Mouse (Mus musculus) adrenal gland, adult (tissue): Measurements from ENCODE around the gene Pilra.
"Not testable (repeated sequence)": the region's sequence is repeated elsewhere in the genome, so short reads cannot be mapped to it uniquely, and the experiment has no call there.

Experiments used
- DNase-seq, 2 experiments: peaks; one replicate each; pipeline ENCODE4 v3.0.0; 2022 to 2023; ENCODE audit warnings: low spot score in 1 of 2; ENCODE audit not compliant: inconsistent age in 2 of 2

The Pilra gene

DNA sequence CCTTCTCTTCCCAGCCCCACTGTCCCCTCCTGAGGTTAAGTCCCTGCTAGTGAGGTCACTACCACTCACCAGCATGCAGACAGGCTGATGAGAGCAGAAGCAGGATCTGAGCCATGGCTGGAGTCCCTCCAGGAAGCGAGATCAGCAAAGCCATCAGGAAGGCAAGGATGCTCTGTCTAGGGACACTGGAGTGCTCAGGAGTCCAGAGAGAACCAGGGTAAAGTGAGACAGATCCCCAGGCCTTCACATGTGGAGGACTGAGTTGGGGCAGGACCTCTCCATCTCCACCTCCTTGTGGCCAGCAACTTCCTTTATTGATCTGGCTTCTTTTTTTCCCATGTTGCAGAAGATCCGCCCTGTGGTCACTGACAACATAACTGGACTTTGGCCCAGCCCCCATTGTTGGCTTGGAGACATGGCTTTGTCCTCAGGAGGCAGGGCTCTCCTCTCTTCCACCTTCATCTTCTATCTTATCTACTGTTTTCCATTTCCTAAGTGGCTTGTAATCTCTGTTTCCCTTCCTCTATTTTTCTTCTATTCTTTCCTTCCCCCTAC is at the start of gene Pilra:
TSS of gene Pilra (minus strand) at position 316 of the 555 bp plus-strand sequence.
- DNase-seq = peak in 1 of 2 experiments; percentile 38

DNA sequence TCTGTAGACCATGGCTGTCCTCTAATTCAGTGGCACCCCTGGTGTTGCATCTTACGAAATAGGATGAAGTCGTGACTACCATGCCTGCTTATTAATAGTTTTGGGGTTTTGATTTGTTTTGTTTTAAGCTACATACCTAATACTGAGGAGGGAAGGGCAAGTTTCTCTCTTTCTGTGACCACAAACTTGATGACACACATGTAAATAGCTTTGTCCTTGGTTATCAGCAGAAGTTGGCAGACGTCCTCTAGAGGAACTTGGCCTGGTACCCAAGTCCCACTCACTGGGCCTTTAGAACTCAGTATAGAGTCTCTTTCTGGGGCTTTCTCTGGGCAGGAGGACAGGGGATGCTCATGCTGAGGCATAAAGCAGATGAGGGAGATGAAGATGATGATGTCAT is 47.3 kb upstream of the Pilra start:
- DNase-seq = peak; percentile 40 to 62

DNA sequence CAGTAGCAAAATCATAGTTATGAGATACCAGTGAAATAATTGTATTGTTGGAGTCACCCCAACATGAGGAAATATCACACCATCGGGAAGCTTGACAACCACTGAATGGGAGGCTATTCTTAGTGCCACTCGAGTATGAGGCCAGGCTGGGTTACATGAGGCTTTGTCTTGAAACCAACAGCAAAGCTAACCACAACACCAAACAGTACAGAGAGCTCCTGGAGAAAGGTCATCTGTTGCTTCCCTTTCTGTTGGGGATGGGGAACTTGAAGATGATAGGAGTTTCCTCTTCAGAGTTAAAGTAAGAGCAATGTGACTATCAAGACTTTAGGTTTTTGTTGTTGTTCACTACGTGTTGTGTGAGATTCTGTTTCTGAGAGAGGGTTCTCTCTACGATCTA is 46.8 kb upstream of the Pilra start:
- no peak for DNase-seq

DNA sequence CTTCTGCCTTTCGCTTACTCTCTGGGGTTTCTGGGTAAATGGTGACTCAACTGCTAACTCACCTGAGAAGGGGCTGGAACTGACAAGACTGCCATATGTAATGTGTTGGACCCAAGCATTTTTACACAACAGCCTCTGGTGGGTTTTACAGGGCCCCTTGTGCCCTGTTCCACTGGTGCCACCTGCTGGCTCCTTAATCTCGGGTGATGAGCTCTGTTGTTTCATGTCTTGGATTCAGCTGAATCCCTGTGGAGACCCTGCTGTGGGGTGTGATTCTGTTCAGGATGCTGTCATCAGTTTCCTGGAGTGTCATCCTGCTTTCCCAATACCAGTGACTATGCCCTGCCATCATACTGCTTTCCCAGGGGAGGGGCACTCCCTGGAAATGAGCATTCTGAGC is 41.8 kb upstream of the Pilra start:
- DNase-seq = peak; percentile 37 to 71

DNA sequence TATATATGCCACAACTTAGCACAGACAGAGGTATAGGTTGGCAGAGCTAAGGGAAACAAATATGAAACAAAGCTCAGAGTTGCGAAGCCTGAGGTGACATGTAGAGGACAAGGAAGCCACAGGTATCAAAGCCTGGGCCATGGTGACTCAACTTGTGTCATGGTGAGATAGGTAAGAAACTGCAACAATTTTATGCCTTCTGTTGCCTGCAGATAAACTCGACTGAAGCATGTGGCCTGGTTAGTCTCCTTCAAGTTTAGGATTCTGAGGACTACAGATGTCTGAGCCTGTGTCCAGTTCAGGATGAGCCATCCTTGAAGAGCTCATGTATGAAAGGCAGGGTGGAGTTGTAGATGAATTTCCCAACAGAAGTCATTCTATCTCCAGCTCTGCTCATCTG is 39.0 kb upstream of the Pilra start:
- DNase-seq = no peak

DNA sequence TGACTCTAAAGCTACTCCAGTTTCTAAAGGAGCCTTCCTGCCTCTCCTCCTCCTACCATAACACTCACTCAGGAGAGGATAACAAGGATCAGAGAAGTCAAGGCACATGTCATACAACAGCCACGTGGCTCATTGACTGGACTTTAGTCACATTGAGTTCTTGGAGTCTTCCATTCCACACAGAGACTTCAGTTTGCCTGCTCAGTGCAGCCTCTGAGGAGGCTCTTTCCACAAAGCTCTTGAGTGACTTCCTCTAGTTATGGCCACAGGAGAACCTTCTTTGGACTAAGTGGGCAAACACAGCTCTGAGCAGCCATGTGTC is 36.3 kb upstream of the Pilra start:
- not testable (repeated sequence) for DNase-seq

DNA sequence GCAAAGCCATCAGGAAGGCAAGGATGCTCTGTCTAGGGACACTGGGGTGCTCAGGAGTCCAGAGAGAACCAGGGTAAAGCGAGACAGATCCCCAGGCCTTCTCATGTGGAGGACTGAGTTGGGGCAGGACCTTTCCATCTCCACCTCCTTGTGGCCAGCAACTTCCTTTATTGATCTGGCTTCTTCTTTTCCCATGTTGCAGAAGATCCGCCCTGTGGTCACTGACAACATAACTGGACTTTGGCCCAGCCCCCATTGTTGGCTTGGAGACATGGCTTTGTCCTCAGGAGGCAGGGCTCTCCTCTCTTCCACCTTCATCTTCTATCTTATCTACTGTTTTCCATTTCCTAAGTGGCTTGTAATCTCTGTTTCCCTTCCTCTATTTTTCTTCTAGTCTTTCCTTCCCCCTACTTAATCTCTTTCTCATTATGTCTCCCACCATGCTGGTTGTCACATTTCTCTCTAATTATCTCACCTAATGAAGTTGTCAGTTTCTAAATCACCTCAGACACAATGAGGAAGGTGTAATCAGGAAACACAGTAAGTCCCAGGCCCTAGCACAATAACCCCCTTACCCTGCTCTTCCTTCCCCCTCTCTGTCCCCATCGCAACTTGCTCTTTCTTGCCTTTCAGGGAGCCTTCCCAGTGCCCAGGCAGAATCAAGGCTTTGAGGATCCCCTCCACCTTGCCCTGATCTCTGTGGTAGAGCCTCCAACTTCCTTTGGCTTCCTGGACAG is 35.7 kb upstream of the Pilra start, which contains the start of gene Pilrb2:
TSS of gene Pilrb2 (minus strand) at position 172 of the 737 bp plus-strand sequence.
- DNase-seq = not testable (repeated sequence)

DNA sequence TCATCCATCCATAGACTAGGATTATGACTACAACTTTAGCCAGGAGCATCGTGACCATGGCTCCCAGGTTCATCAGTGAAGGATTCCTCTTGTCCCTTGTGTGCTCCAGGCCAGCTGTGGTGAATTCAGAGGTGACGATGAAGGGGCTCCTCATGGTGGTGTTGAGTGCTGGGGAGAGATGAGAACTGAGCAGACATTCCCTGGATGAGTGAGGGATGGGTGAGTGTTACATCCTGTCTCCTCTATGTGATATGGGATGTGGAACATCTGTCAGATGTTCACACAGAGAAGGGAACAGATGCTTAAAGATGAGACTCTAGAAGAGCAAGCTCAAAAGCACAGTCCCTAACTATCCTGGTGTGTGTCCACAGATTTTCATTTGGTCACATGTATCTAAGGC is 32.5 kb upstream of the Pilra start:
- not testable (repeated sequence) for DNase-seq

DNA sequence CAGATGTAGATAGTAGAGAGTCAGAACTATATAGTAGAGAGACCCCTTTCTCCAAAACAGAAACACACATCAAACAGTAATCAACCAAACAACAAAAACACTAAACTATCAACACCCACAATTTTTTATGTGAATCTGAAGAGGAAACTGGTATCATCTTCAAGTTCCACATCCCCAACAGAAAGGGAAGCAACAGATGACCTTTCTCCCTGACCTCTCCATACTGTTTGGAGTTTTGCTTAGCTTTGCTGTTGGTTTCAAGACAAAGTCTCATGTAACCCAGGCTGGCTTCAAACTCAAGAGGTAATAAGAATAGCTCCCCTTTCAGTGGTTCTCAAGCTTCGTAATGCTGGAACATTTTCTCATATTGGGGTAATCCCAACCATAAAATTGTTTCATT is 27.9 kb upstream of the Pilra start:
- DNase-seq = peak in 1 of 2 experiments; percentile 12

DNA sequence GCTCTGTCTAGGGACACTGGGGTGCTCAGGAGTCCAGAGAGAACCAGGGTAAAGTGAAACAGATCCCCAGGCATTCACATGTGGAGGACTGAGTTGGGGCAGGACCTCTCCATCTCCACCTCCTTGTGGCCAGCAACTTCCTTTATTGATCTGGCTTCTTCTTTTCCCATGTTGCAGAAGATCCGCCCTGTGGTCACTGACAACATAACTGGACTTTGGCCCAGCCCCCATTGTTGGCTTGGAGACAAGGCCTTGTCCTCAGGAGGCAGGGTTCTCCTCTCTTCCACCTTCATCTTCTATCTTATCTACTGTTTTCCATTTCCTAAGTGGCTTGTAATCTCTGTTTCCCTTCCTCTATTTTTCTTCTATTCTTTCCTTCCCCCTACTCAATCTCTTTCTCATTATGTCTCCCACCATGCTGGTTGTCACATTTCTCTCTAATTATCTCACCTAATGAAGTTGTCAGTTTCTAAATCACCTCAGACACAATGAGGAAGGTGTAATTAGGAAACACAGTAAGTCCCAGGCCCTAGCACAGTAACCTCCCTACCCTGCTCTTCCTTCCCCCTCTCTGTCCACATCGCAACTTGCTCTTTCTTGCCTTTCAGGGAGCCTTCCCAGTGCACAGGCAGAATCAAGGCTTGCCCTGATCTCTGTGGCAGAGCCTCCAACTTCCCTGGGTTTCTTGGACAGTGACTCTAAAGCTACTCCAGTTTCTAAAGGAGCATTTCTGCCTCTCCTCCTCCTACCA is 22.1 kb upstream of the Pilra start, which contains the start of gene Pilrb1:
TSS of gene Pilrb1 (minus strand) at position 147 of the 751 bp plus-strand sequence.
- DNase-seq = peak in 1 of 2 experiments; percentile 34

DNA sequence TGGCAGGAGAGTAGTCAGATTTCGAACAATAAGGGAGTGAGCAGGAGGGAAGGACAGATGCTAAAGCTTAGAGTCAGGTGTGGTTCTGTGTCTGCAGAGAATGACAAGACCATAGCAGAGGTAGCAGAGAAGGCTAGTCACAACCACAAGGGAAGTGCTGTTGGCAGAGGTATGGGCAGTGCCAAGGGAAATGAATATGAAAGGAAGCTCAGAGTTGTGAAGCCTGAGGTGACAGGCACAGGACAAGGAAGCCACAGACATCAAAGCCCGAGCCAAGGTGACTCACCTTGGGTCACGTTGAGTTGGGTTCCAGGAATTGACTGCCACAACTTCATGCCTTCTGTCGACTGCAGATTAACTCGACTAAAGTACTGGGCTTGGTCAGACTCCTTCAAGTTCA is 20.8 kb upstream of the Pilra start:
- peak in 1 of 2 experiments; percentile 25 for DNase-seq

DNA sequence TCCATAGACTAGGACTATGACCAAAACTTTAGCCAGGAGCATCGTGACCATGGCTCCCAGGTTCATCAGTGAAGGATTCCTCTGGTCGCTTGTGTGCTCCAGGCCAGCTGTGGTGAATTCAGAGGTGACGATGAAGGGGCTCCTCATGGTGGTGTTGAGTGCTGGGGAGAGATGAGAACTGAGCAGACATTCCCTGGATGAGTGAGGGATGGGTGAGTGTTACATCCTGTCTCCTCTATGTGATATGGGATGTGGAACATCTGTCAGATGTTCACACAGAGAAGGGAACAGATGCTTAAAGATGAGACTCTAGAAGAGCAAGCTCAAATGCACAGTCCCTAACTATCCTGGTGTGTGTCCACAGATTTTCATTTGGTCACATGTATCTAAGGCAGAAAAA is 18.8 kb upstream of the Pilra start:
- peak in 1 of 2 experiments; percentile 9 for DNase-seq

DNA sequence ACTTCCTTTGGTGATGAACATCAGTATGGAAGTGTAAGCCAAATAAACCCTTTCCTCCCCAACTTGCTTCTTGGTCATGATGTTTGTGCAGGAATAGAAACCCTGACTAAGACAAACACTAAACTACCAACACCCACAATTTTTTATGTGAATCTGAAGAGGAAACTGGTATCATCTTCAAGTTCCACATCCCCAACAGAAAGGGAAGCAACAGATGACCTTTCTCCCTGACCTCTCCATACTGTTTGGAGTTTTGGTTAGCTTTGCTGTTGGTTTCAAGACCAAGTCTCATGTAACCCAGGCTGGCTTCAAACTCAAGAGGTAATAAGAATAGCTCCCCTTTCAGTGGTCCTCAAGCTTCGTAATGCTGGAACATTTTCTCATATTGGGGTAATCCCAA is 14.2 kb upstream of the Pilra start:
- DNase-seq = not testable (repeated sequence)

DNA sequence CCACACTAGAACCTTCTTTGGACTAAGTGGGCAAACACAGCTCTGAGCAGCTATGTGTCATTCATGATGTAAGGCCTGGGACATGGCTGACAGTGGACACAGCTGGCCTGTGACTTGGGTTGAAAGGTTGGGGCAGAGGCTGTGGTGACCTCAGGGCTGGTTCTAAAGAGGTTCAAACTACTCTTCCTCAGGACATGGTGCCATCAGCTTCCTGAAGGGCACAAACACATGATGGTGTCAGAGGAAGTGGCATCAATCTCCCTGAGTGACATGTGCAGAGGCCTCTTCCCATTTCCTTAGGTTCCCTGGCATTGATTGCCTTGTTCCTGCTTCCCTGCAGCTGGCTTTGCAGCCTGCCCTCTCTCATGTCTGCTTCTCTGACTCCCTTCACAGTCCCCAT is 1.0 kb upstream of the Pilra start:
- DNase-seq = not testable (repeated sequence)

DNA sequence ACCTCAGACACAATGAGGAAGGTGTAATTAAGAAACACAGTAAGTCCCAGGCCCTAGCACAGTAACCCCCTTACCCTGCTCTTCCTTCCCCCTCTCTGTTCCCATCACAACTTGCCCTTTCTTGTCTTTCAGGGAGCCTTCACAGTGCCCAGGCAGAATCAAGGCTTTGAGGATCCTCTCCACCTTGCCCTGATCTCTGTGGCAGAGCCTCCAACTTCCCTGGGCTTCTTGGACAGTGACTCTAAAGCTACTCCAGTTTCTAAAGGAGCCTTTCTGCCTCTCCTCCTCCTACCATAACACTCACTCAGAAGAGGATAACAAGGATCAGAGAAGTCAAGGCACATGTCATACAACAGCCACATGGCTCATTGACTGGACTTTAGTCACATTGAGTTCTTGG is 530 bp upstream of the Pilra start:
- no peak for DNase-seq

DNA sequence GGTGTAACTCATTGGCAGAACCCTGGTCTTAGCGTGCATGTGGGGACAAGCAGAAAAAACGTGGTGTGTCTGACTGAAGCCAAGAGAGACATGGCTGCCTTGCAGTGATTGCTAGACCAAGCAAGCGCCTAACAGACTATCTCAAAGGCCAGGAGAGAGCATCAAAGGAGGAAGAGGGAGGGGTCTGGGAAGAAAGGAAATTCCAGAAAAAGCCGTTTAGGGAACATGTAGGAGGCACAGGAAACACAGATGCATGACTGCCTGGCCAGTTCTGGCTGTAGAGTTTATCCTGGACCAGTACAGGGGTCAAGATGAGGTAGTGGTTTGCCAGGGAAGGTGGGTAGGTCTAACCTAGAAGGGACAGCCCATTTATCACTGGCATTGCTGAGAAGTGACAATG is 2.6 kb downstream of the Pilra start:
- no peak for DNase-seq

DNA sequence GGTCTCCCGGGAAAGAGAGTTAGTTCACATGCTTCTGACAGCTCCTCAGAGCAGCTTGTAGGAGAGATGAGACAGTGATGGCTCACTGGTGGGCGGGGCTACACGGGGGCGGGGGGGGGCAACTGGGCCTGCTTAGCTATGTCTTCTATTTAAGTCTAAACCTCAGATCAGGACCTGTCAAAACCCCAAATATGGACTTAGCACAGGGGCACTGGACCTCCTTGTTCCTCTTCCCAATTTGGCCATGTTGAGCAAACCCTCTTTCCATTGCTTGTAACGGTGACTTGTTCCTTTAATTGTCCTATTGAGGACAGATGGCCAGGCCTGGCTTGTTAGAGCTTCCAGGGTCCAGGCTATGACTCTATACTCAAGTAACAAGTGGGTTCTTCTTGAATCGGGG is 4.6 kb downstream of the Pilra start:
- no peak for DNase-seq

DNA sequence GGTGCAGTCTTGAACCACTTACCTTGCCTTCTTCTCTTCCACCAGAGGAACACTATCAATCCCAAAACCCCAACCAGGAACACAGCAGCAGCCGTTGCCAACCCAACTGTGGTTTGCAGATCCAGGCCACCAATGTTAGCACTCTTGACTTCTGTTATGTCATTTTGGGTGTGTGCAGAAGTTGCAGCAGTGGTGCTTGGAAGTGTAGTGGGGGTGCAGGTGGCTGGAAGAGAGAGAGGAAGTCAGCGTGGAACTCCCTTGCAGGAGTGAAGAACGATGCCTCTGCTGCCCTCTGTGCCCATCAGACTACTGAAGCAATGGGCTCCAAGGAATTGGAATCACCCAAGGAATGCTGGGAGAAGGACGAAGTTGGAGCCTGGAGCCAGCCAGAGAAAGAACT is 5.0 kb downstream of the Pilra start:
- no peak for DNase-seq

DNA sequence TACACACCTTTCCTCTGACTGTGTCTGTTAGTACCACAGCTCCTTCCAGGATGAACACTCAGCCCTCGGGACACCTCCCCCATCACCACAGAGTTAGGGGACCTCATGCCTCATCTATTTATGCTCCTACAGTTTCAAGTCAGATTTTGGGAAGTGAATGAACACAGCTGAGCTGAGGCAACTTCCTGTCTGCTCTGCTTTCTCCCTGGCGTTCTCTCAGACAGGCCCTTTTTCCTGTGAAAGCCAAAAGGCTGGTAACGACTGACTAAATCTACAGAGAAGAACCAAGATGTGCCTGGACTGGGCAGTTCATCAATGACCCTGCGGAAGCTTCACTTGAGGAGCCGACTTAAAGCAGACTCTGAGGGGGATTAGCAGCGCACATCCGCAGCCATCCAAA is 5.8 kb downstream of the Pilra start:
- DNase-seq = peak in 1 of 2 experiments; percentile 38

DNA sequence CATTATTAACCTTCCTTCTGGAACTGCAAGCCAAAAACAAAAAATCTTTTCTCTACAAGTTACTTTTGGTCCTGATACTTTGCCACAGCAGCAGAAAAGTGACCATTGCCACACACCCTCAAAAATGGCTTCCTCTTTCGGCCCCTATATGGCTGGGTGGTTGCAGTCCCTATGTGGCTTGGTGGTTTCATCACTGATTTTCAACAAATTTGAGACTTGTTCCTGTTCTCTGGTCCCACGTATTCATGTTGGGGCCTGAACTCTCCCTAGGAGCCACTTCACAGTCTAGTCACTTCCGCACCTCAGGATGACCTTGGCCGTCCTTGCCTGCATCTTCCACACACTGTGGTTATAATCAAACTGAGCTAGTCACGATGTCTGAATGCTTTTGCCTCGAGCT is 7.4 kb downstream of the Pilra start:
- no peak for DNase-seq

DNA sequence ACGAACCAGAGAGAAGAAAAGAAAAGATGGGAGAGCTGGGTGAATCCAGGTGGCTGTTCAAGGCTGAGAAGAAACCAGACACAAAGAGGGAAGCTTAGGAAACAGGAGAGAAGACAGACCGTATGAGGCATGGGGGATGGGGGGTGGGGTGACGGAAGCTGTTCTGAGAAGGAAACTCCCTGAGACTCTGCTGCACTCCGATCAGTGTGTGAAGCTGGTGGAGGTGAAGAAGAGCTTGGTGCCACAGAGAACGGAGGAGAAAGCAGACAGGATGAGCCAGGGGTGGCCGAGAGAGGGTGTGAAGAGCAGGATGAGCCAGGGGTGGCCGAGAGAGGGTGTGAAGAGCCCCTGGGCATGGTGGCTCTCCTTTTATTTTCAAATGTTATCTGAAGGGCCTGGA is 9.7 kb downstream of the Pilra start:
- no peak for DNase-seq

DNA sequence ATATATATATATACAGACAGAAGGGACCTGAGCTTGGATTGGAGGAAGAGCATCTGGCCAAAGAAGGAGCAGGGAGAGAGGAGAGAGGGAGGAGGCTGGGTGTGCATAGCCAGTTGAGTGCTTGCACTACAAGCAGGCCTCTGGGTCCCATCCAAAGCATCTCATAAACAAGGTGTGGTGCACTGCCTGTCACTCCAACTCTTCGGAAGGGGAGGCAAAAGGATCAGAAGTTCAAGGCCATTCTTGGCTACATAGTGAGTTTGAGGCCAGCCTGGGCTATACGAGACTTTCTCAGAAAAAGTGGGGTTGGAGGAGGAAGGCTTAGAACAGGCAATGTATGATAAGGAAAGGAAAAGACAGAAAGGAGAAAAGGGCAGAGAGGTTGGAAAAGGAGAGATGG is 10.1 kb downstream of the Pilra start:
- no peak for DNase-seq
